Mouse (Mus musculus) brain, embryonic 18.5 days (tissue): ENCODE data around the gene Sucnr1.
"Not testable (repeated sequence)": the region's sequence is repeated elsewhere in the genome, so short reads cannot be mapped to it uniquely, and the experiment has no call there.

Source experiments
- DNase-seq: peaks from one replicate; pipeline ENCODE4 v3.0.0-alpha.2; 2012; ENCODE audit warnings: low read depth, low spot score

Sucnr1 gene

DNA sequence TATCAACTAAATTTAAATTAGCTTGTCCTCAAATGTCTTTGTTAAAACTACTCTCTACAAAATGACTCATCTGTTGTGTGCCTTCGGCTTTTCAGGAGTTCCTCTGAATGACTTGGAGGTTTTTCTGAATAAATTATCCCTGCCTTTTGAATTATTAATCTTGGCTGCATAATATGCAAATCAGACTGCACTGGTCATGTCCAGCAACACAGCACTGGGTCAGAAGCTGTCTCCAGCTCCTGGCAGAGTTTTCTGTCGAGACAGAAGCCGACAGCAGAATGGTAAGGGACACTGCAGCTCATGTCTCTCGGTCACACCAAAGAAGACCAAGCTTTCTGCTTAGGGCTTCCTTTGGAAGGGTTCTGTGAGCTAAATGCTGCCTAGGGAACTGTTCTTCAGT lies at the start of gene Sucnr1:
Gene Sucnr1 (plus strand): TSS at position 222 of the 400 bp plus-strand sequence.
- DNase-seq = no peak

DNA sequence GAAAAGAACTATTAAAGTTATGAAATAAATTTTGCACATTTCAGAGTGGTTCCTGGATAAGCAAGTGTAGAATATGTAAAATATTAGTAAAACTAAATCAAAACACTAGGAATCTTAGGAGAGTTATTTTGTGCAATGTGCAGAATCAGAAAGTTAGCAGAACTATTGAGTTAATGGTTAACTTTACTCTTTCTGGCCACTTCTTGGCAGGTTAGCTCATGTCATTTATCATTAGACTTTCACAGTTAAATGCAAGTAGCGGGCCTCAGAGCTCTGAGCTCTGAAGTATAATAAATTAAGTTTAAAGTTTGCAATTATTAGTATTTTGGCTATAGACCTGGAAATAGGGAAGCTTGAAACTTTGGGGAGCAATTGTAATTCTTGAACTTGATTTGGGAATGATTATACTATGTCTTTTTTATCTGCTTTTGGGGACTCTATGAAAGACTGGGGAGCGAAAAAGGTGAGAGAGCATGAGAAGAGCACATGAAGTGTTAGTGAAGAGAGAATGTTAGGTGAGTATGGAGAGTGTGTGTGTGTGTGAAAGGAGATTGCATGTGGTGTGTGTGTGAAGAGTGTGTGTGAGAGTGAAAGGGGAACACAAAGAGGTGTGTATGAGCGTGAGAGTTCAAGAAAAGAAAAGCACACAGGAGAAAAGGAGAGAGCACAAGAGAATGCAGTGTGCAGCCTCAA lies 35.3 kb upstream of the Sucnr1 start:
- DNase-seq = no peak

DNA sequence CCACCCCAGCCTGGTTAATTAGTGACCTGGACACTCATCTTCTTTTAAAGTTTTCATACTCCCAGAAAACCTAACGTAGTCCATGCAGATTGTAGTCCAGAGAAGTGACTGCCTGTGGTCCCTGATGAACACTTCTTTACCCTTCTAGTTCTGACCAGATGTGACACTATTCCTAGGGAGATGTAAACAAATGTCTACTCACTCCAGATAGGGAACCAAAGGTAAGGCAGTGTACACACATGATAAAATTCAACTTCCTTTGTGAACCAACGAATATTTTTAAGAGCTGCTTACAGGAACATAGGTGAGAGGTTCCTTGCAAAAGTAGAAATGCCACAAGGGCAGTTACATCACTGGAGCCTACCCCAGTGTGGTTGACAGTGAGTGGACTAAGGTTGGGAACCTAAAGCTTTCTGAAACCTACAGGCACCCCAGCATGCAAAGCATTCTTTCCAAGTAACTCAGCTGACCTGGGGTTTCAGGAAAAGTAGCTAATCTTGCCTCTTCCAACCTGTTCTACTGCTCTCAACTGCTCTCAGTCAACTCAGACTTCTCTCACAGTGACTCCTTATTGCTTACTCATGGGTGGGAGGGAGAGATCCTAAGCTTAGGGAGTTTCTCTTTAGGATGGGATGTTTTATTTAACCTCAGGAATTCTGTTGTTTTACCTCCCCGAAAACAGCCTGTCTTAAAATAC lies 28.3 kb upstream of the Sucnr1 start:
- no peak for DNase-seq

GRCm38 (mm10) chr3:60053931-60054330 lies 27.7 kb upstream of the Sucnr1 start:
- DNase-seq = no peak

- no peak for DNase-seq
Observed at GRCm38 (mm10) chr3:60056451-60056850, 25.2 kb upstream of the Sucnr1 start.

DNA sequence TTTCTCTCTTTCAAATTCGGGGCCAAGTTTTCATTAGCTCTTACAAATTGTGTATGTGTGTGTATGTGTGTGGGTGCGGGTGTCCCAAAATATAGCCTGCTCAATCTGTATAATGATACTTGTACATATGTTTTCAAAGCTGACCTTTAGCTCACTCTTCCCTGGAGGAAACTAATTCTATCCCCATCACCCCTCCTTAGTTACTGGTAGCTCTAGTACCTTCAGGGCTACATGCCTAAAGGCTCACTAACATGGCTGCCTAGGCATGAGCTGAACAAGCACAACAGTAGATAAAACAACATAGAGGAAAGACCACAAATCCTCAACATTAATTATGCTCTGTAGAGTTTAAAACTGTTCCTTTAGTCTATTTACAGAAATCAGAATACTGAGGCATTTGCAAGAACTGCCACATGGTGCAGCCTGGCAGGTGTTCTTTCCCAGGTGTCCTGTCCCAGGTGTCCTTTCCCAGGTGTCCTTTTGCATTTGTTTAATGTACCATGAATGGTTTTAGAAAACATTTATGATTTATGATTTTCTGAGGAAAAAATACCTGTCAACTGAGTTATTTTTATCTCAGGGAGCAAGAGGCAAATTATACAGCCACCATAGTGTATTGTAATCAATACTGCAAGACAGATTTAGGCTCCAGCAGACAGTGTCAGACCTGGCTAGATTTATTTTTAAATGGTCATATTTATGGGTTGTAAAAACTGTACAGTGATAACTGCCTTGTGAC lies 24.4 kb upstream of the Sucnr1 start:
- no peak for DNase-seq

DNA sequence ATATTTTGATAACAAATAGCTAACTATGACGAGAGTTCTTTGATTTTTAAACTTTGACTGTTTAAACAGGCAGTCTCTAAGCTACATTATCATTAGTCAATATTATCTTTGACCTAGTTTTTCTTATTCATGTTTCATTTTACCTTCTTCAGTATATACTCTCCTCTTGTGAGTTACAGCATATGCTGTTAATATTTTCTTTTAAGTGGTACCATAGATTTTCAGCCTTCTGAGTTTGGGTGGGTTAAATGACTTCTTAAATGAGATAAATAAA lies 23.9 kb upstream of the Sucnr1 start:
- no peak for DNase-seq

DNA sequence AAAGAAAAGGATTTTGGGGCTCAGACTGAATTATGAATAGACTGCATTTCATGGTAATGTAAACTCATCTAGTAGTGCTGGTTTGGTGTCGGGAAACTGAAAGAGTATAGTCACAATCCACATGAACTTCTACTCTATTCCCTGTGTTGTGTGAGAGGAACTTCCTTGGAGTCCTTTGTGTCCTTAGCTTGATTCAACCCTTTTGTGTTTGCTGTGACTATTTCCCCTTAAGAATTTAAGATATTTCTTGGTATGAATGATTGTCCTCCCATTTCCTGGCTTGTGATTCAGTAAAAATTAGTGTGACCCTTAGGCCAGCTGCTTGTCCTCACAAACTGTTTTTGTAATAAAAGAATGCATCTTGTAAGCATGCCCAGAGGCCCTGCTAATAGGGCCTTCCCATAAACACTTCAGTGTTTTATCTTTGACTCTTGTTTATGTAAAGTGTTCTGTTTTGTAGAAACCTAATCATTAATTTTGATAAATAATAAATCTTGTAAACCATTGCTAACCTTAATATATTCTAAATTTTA lies 2.7 kb upstream of the Sucnr1 start:
- no peak for DNase-seq

- no peak for DNase-seq
Observed at GRCm38 (mm10) chr3:60080572-60080971, 1.1 kb upstream of the Sucnr1 start.

DNA sequence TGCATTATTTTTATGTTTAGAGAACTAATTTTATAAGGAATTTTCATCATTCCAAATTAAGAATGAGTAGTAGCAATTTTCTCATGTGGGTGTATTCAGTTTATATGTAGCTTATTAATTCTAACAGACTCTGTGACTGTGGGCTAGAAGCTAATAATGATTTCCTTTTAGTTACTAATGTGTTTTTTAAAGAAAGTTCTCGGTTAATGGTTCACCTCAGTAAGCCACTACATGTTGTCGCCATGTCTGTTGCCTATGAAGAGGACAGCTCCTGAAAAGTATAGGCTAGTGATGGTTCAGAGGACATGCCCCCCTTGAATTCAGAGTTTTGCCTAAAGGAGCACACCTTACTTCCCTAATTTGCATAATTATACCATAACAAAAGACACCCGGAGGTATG lies 1.1 kb downstream of the Sucnr1 start:
- no peak for DNase-seq

DNA sequence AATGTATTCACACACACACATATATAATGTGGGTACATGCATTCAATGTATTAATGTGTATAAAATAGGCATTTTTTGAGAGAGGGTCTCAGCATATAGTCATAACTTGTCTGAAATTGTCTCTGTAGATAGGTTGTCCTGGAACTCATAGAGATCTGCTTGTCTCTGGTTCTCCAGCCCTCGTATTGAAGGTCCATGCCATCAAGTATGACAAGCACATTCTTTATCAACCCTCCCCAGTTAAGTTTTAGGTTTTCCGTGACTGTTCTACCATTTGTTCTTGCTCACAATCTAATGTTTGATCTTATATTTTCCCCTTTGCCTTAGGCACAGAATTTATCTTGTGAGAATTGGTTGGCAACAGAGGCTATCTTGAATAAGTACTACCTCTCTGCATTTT lies 4.1 kb downstream of the Sucnr1 start:
- no peak for DNase-seq

- no peak for DNase-seq
Observed at GRCm38 (mm10) chr3:60091321-60091720, 9.7 kb downstream of the Sucnr1 start.

GRCm38 (mm10) chr3:60094386-60095156 lies 12.9 kb downstream of the Sucnr1 start:
- DNase-seq = no peak

- no peak for DNase-seq
Observed at GRCm38 (mm10) chr3:60096941-60097340, 15.3 kb downstream of the Sucnr1 start.

GRCm38 (mm10) chr3:60097485-60097884 lies 15.8 kb downstream of the Sucnr1 start:
- DNase-seq = no peak

DNA sequence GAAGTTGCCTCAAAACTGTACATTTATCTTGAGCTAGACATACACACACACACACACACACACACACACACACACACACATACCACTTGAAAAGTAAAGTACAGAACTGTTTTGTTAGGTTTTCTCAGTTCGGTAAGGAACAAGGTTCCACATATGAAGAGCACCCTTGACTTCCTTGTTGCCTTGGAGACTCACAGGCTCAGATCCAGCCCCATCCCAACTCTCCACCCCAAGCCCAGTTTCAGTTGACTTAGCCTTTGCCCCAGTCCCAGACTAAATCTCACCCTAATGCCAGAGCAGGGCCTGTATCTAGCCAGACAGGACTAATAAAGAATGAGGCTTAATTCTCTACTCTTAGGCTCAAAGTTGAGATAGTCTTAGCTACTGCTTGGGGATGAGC lies 16.9 kb downstream of the Sucnr1 start:
- DNase-seq = no peak

GRCm38 (mm10) chr3:60104462-60105109 lies 22.9 kb downstream of the Sucnr1 start:
- no peak for DNase-seq

- not testable (repeated sequence) for DNase-seq
Observed at GRCm38 (mm10) chr3:60106446-60106845, 24.8 kb downstream of the Sucnr1 start.

DNA sequence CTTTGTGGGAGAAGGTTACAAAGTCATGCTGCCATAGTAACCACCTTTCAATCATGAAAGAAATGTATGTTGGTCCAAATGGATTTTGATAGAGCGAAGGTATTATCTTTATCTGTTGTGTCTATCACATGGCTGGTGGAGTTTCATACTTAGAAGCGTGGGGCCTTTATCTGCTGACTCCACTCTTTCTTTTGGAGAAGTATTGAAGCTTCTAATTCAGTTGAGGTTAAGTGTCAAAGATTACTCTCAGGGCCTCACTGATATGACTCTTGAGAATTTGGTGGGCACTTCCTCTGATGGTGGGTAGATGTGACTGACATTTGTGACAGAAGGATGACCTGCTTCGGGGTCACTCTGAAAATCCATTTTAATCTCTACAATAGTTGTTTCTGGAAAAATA lies 26.1 kb downstream of the Sucnr1 start:
- no peak for DNase-seq

DNA sequence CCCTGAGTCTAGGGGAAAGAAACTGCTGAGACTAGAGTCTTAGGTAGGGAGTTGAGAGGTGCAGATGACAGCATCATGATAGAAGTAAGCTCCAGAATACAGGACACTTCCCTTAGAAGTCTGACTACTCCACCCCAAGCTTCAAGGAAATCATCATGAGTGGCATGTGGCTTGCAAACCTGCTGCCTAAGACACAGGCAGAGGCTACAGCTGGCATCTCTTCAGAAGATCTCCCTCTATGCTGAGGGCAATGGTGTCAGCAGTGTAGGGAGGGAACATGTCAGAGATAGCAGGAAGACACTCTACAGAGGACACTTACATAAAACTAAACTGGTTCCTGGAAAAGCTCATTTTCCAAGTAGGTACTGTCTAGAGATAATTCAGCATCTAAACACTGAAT lies 27.1 kb downstream of the Sucnr1 start:
- DNase-seq = no peak

- DNase-seq = no peak
Observed at GRCm38 (mm10) chr3:60111135-60111710, 29.6 kb downstream of the Sucnr1 start.
